17 mouse cellular contexts compared by ENCODE assay signal in genomic region chr5:122300071-122300518, GRCm38 (mm10). TPM values are rescaled to one million over a fixed set of nuclear protein-coding genes. Genes with fewer than 3 reads are reported as not detected.
DNase-seq lines count a peak whose midpoint lies in the region; ATAC-seq lines count a peak whose summit lies in the region.
"Had no signal": no experiment of that assay in that cellular context is flagged by ENCODE, and none has a peak within 500 bp of the region (broad histone marks: within the 10 kb centered on the region; RNA-seq: fewer than 3 reads in every experiment).

No protein-coding gene starts in this region.

- no peak overlapping the region for H3K4me3 ChIP-seq in hindbrain, embryonic 11.5 days (ENCODE audit: low read depth, low read length)
- H3K4me3 ChIP-seq in kidney, embryonic 14.5 days (ENCODE audit: low read length), result no peak overlapping the region
- H3K4me3 ChIP-seq: embryonic facial prominence, embryonic 13.5 days; heart, embryonic 10.5 days; intestine, embryonic 15.5 days; liver, embryonic 12.5 days; midbrain, embryonic 15.5 days had no signal

- no peak for DNase-seq in frontal cortex, postnatal 14 days (ENCODE audit: low spot score in 2 of 2)
- DNase-seq in right cerebral cortex, adult 18-20 months, result peak; percentile 53
- DNase-seq in right cerebral cortex, postnatal 14 days, result no peak
- DNase-seq in cerebellum, postnatal 25 days, result peak; percentile 59 to 68
- no peak for DNase-seq in hindbrain, embryonic 11.5 days (ENCODE audit: low spot score)
- DNase-seq: kidney, postnatal 10 days; layer of hippocampus, adult 9-11 months; thymus, postnatal 4 days had no signal

- no peaks in the 10 kb centered on the region for H3K27me3 ChIP-seq in hindbrain, embryonic 11.5 days (ENCODE audit: control insufficient read depth, insufficient read depth, low read length)
- H3K27me3 ChIP-seq in kidney, embryonic 14.5 days (ENCODE audit: control insufficient read depth, insufficient read depth, low read length), result no peaks in the 10 kb centered on the region
- H3K27me3 ChIP-seq: embryonic facial prominence, embryonic 13.5 days; intestine, embryonic 15.5 days; liver, embryonic 12.5 days; midbrain, embryonic 15.5 days had no signal

- H3K9me3 ChIP-seq in hindbrain, embryonic 11.5 days (ENCODE audit: control insufficient read depth, low read length), result no peaks in the 10 kb centered on the region
- no peaks in the 10 kb centered on the region for H3K9me3 ChIP-seq in kidney, embryonic 14.5 days (ENCODE audit: control insufficient read depth, low read length)
- H3K9me3 ChIP-seq: embryonic facial prominence, embryonic 13.5 days; heart, embryonic 10.5 days; intestine, embryonic 15.5 days; liver, embryonic 12.5 days; midbrain, embryonic 15.5 days had no signal

- H3K36me3 ChIP-seq in hindbrain, embryonic 11.5 days (ENCODE audit: control insufficient read depth, insufficient read depth, low read length), result no peaks in the 10 kb centered on the region
- H3K36me3 ChIP-seq in kidney, embryonic 14.5 days (ENCODE audit: control insufficient read depth, insufficient read depth, low read length), result 0 out of 2 replicates have a peak, but pooled peaks cover 2% of the 10 kb centered on the region
- H3K36me3 ChIP-seq: intestine, embryonic 15.5 days; midbrain, embryonic 15.5 days had no signal

- peak; percentile 58; the same call in 1 of the 2 replicates for ATAC-seq in frontal cortex, adult (ENCODE audit: low TSS enrichment)
- no peak for ATAC-seq in hindbrain, embryonic 11.5 days (ENCODE audit: low FRiP score)
- ATAC-seq in kidney, embryonic 14.5 days (ENCODE audit: low FRiP score, low TSS enrichment), result no peak
- ATAC-seq: activated CD4-positive, CD25-positive, alpha-beta regulatory T cell, adult 4 months; forebrain, embryonic 14.5 days; intestine, embryonic 15.5 days; liver, embryonic 12.5 days; midbrain, embryonic 15.5 days had no signal

- H3K4me2 ChIP-seq in hindbrain, embryonic 11.5 days (replicated peaks; ENCODE audit: low read depth, low read length), result no peak overlapping the region
- H3K4me2 ChIP-seq in kidney, embryonic 14.5 days (replicated peaks; ENCODE audit: low read depth, low read length), result no peak overlapping the region
- H3K4me2 ChIP-seq: embryonic facial prominence, embryonic 13.5 days; intestine, embryonic 15.5 days; liver, embryonic 12.5 days; midbrain, embryonic 15.5 days had no signal

- H3K9ac ChIP-seq in hindbrain, embryonic 11.5 days (ENCODE audit: low read depth, low read length), result no peak overlapping the region
- no peak overlapping the region for H3K9ac ChIP-seq in kidney, embryonic 14.5 days (ENCODE audit: low read depth, low read length)
- H3K9ac ChIP-seq: embryonic facial prominence, embryonic 13.5 days; intestine, embryonic 15.5 days; liver, embryonic 12.5 days; midbrain, embryonic 15.5 days had no signal

- no peaks in the 10 kb centered on the region; the same call in 1 of the 2 replicates for H3K4me1 ChIP-seq in hindbrain, embryonic 11.5 days (replicated peaks; ENCODE audit: control insufficient read depth, insufficient read depth, low read length)
- peaks cover 5% of the 10 kb centered on the region; the same call in 1 of the 2 replicates for H3K4me1 ChIP-seq in kidney, embryonic 14.5 days (ENCODE audit: control insufficient read depth, insufficient read depth, low read length)

- 83% methylated on average over 6 of the region's 6 CpGs for WGBS in hindbrain, embryonic 11.5 days
- WGBS in kidney, embryonic 14.5 days, result 90% methylated on average over 6 of the region's 6 CpGs

- no peak overlapping the region for H3K27ac ChIP-seq in hindbrain, embryonic 11.5 days (ENCODE audit: low read depth, low read length)
- H3K27ac ChIP-seq in kidney, embryonic 14.5 days (ENCODE audit: low read depth, low read length), result no peak overlapping the region
- H3K27ac ChIP-seq: embryonic facial prominence, embryonic 13.5 days; heart, embryonic 10.5 days; intestine, embryonic 15.5 days; liver, embryonic 12.5 days; midbrain, embryonic 15.5 days had no signal

RNA-seq across cellular contexts. Expression of gene Pptc7, which starts 15.9 kb away (rescaled TPM):
- polyA plus RNA-seq in hindbrain, embryonic 11.5 days (2014; fragmentation: Nextera tagmentation; extraction: Ambion mirVana), result 8.1 and 8.4 TPM in 2 replicates
- 7.9 and 10.9 TPM in 2 replicates for polyA plus RNA-seq in kidney, embryonic 14.5 days (2014; fragmentation: Nextera tagmentation; extraction: Ambion mirVana)

RNA-seq across cellular contexts. Expression of gene Tctn1, which starts 35.8 kb away (rescaled TPM):
- polyA plus RNA-seq in hindbrain, embryonic 11.5 days (2014; fragmentation: Nextera tagmentation; extraction: Ambion mirVana), result 4.4 and 5.6 TPM in 2 replicates
- polyA plus RNA-seq in kidney, embryonic 14.5 days (2014; fragmentation: Nextera tagmentation; extraction: Ambion mirVana), result 6.5 and 9.8 TPM in 2 replicates

RNA-seq across cellular contexts. Expression of gene Rad9b, which starts 53.9 kb away (rescaled TPM):
- 7.4 and 10.7 TPM in 2 replicates for polyA plus RNA-seq in hindbrain, embryonic 11.5 days (2014; fragmentation: Nextera tagmentation; extraction: Ambion mirVana)
- polyA plus RNA-seq in kidney, embryonic 14.5 days (2014; fragmentation: Nextera tagmentation; extraction: Ambion mirVana), result 11.4 and 12.2 TPM in 2 replicates

RNA-seq across cellular contexts. Expression of gene Vps29, which starts 54.1 kb away (rescaled TPM):
- 220 and 231 TPM in 2 replicates for polyA plus RNA-seq in hindbrain, embryonic 11.5 days (2014; fragmentation: Nextera tagmentation; extraction: Ambion mirVana)
- polyA plus RNA-seq in kidney, embryonic 14.5 days (2014; fragmentation: Nextera tagmentation; extraction: Ambion mirVana), result 224 and 236 TPM in 2 replicates

Comparison
In these comparisons a context has a peak if more than half of its experiments do, and no peak if none do; other contexts are left out.
1. DNase-seq: peak in right cerebral cortex, adult 18-20 months (single experiment) and cerebellum, postnatal 25 days (2 of 2); none in frontal cortex, postnatal 14 days (0 of 2), right cerebral cortex, postnatal 14 days (single experiment) and hindbrain, embryonic 11.5 days (single experiment).